Mouse (Mus musculus) cortical plate, adult 2 months (tissue): ENCODE measurements around the gene Ndufv3. TPM values are rescaled to one million over a fixed set of nuclear protein-coding genes. Genes with fewer than 3 reads are reported as not detected.

Source experiments
- H3K27ac ChIP-seq: fragments of 200-500 bp; 2 replicates; pipeline ENCODE4 v1.5.1; 2012; ENCODE audit warnings: low read length, control low read depth, inconsistent platforms; ENCODE audit not compliant: insufficient read depth
- H3K4me1 ChIP-seq: fragments of 200-500 bp; 2 replicates; pipeline ENCODE4 v1.6.1; 2011; ENCODE audit warnings: low read length; ENCODE audit not compliant: control insufficient read depth, insufficient read depth
- H3K4me3 ChIP-seq: fragments of 200-500 bp; 2 replicates; pipeline ENCODE4 v1.5.1; 2011; ENCODE audit warnings: mild to moderate bottlenecking, low read length, control low read depth; ENCODE audit not compliant: insufficient read depth
- CTCF ChIP-seq: fragments of 200-500 bp; IDR thresholded peaks from 2 replicates; pipeline ENCODE4 v1.5.1; 2011; ENCODE audit warnings: mild to moderate bottlenecking, control low read depth, low read length; ENCODE audit not compliant: insufficient read depth; ENCODE audit errors: extremely low read depth
- POLR2A ChIP-seq: fragments of 200-500 bp; IDR thresholded peaks from 2 replicates; pipeline ENCODE4 v1.6.1; 2011; ENCODE audit warnings: mild to moderate bottlenecking, low read length, control low read depth; ENCODE audit not compliant: insufficient read depth; ENCODE audit errors: extremely low read depth
- polyA plus RNA-seq: library from polyadenylated mRNA; depleted of rRNA; stranded (reverse); fragments of >200 nt; gene quantifications from 2 replicates; pipeline ENCODE4 v1.2.3, GENCODE M21; 2012; rRNA removed

Gene Ndufv3
- polyA plus RNA-seq, 1 experiment, result 346 TPM

DNA sequence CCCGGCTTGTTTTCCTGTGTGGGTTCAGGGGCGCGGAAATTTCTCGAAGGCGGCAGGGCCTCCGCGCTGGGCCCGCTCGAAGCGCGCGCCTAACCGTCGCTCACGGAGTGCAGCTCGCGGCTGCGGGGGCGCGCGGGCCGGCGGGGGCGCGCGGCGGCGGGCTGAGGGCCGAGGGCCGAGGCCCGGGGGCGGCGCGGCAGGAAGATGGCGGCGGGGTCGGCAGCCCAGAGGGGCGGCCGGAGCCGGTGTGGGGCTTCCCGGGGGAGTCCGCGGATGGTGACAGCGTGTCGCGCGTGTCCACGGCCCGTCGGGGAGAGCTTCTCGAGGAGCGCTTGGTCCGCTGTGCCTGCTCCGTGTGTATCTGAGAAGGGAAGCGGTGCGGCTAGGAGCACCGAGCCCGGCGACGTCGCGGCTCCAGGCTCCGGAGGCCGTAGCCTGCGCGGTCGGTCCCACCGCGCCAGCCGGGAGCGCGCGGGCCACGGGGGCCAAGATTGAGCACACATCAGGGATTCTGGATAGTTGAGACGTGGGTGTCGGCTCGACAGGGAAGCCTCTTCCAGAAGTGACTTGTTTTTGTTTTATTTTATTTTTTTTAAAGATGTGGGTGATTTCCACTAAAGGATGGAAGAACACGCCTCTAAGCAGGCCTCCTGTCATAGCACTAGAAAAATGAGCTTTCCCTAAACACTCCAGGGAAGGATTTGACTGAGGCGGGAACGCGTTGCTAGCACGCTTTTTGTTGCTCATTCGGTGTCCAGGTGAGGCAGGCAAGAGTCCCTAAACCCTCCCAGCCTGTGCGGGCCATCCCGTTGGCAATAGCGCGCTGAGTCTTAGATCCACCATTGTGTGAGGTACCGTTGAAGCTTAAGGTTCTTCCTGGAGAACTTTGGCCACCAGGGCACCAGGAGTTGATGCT, 45.5 kb downstream of the Ndufv3 start:
- Histone ChIP-seq H3K4me3 (peak overlapping the region; percentile 75), H3K4me1 (peaks cover 8% of the 10 kb centered on the region), H3K27ac (peak overlapping the region; percentile 82)
- TF ChIP-seq CTCF (no peak), POLR2A (0 out of 2 replicates have a peak, but pooled peaks have one; percentile 19)

DNA sequence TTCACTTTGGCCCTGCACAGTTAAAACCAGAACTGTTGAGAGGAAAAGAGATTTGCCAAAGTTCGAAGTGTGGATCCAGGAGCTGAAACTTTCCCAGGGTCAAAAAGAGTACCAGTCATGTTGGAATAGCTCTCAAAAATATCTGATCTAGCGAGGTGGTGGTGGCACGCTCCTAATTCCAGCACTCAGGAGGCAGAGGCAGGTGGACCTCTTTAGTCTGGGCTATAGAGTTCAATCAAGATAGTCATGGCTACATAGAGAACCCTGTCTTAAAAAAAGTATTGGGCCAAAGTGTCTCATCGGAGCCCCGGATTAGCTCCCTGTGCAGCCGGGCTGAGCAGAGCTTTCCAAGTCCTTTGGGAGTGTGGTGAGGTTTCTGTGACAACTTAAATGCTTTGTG, 46.4 kb downstream of the Ndufv3 start:
- no peak overlapping the region for H3K27ac ChIP-seq
- TF ChIP-seq CTCF, result no peak
- no peak for TF ChIP-seq POLR2A
- no peak overlapping the region; the same call in 1 of the 2 replicates for H3K4me3 ChIP-seq
- peaks cover 10% of the 10 kb centered on the region for H3K4me1 ChIP-seq

DNA sequence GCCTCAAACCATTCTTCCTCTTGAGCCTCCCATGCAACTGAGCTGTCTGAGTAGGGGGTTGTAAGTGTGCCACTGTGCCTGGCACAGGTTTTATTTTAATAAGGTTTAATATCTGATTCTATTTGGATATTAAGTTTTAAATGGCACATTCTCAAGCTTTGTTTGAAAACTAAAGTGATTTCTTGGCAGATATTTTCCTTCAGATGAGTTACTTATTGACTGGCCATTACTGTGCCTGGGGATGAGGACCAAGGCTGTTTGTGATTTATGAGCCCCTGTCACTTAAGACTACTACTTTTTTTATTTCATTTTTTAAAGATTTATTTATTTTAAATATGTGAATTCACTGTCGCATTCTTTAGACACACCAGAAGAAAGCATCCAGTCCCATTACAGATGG, 49.8 kb downstream of the Ndufv3 start:
- no peak overlapping the region for H3K27ac ChIP-seq
- no peak overlapping the region for H3K4me3 ChIP-seq
- TF ChIP-seq POLR2A, result no peak
- TF ChIP-seq CTCF, result no peak
- H3K4me1 ChIP-seq, result peaks cover 10% of the 10 kb centered on the region

DNA sequence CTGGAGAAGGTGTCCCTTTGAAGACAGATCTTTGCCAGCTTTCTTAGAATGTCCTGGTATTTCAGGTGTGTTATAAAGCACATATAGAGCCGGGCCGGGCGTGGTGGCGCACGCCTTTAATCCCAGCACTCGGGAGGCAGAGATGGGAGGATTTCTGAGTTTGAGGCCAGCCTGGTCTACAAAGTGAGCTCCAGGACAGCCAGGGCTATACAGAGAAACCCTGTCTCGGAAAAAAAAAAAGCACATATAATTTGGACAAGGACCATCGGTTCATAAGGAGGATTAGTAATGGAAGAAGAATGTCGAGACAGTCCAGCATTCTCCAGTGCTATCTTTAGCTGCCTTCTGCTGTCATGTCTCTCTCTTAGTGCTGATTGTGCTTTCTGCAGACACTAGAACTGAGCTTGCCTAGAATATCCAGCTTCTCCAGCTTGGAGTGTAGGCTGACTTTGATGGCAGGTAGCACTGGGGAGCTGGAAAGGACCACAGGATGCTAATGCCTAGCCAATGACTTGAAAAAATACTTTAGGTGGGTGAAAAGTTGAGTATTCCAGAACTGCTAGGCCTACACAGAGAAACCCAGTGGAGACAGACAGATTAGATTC, 50.5 kb downstream of the Ndufv3 start:
- peaks cover 10% of the 10 kb centered on the region for H3K4me1 ChIP-seq
- no peak overlapping the region for H3K27ac ChIP-seq
- no peak overlapping the region for H3K4me3 ChIP-seq
- no peak for TF ChIP-seq POLR2A
- no peak for TF ChIP-seq CTCF

DNA sequence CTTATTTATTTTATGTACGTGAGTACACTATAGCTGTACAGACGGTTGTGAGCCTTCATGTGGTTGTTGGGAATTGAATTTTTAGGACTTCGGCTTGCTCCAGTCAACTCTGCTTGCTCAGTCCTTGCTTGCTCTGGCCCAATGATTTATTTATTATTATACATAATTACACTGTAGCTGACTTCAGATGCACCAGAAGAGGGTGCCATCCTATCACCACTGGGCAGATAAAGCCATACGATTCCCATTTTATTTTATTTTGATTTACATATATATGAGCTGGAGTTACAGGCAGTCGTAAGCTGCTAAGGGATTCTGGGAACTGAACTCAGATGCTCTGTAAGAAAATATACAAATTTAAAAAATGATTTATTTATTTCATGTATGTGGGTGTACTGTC, 51.8 kb downstream of the Ndufv3 start:
- TF ChIP-seq POLR2A (no peak), CTCF (no peak)
- Histone ChIP-seq H3K4me1 (peaks cover 10% of the 10 kb centered on the region), H3K27ac (no peak overlapping the region), H3K4me3 (no peak overlapping the region)

DNA sequence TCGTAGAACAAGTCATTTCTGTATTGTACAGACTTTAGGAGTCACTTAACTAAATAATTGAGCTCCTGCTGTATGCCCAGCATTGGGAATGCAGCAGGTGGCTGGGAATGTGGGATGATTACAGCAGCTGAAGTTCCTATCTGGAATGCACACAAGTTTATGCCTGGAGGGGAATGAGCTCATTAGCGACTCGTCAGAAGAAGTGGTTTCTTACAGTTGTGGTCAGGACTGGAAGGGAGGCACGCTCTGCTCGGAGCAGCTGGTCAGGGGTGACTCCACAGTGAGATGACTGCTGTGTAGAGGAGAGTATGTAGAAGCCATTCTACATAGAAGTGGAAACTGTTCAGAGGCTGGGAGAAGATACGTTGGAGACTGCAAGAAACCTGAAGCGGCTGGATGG, 54.7 kb downstream of the Ndufv3 start:
- peaks cover 4% of the 10 kb centered on the region; the same call in 1 of the 2 replicates for H3K4me1 ChIP-seq
- TF ChIP-seq CTCF (no peak), POLR2A (no peak)
- no peak overlapping the region for H3K4me3 ChIP-seq
- H3K27ac ChIP-seq, result no peak overlapping the region

DNA sequence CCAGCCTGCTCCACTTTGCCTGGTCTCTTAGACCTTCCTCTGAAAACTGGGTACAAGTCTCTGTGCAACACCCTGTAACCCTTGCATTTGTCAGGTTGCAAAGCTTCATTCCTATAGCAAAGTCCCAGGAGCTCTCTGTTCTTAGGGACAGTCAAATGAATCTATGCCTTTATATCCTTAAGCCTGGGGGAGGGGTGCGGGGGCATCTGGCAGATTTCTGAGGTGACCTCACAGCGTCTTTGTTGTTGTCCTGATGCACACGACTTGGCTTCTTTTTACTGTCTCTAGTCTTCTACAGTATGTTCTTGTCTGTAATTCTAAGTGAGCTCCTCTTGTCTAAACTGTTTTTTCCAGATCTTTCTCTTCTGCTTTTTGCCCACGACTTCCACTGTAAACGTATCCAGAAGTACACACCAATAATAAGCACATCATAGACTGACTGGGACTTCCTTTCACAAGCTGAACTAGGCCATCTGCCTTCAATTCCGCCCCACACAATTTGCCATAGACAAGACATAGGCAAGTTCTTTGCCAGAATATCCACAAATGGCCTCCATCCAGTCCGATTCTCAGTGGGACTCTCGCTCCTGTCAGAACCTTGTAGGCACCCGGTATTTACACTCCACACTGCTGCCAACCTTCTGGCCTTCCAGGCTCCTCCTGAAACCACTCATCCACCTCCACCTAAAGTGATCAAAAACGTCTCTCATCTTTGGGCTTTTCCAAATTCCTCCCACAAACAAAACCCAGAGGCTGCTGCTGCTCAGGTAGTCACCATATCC, 56.7 kb downstream of the Ndufv3 start:
- no peak overlapping the region for H3K4me3 ChIP-seq
- TF ChIP-seq POLR2A (no peak), CTCF (no peak)
- no peak overlapping the region for H3K27ac ChIP-seq
- H3K4me1 ChIP-seq, result 0 out of 2 replicates have a peak, but pooled peaks cover 2% of the 10 kb centered on the region

DNA sequence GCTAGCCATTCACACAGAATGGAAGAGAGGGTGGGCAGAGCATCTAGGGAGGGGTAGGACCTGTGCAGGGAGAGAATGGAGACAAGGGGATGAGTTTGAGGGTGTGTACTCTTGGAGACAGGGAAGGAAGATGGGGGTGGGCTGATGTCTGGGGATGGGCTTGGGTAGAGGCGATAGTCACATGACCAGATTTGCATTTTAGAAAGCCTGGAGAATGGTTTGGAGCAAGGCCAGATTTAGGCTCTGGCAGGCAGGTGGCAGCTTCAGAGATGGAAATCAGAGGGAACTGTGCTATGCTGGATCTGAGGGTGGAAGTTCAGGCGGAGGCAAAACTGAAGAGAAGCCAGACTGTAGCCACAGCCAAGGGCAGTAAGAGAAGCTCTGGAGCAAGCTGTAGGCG, 60.4 kb downstream of the Ndufv3 start:
- H3K4me3 ChIP-seq, result no peak overlapping the region
- TF ChIP-seq CTCF (no peak), POLR2A (no peak)
- H3K27ac ChIP-seq, result no peak overlapping the region
- H3K4me1 ChIP-seq, result 0 out of 2 replicates have a peak, but pooled peaks cover 3% of the 10 kb centered on the region

Other genes with a start within 250 kb of the Ndufv3 start
- gene Rsph1, start 242.7 kb upstream of the Ndufv3 start, polyA plus RNA-seq, result 2.6 and 3.6 TPM in 2 replicates
- gene Slc37a1, start 233.3 kb upstream of the Ndufv3 start, polyA plus RNA-seq, result 9.3 and 10.5 TPM in 2 replicates
- gene Pde9a, start 133.9 kb upstream of the Ndufv3 start, polyA plus RNA-seq, result 26.7 and 26.9 TPM in 2 replicates
- gene Wdr4, start 135 bp upstream of the Ndufv3 start, polyA plus RNA-seq, result 24.4 and 26.6 TPM in 2 replicates
- gene Pknox1, start 44.6 kb downstream of the Ndufv3 start, polyA plus RNA-seq, result 16.3 and 18.0 TPM in 2 replicates
- 35.0 and 41.8 TPM in 2 replicates for gene Cbs, start 117.1 kb downstream of the Ndufv3 start, polyA plus RNA-seq
- 139 and 148 TPM in 2 replicates for gene U2af1, start 138.8 kb downstream of the Ndufv3 start, polyA plus RNA-seq
- 0.13 and 0.21 TPM in 2 replicates for gene Cryaa, start 157.7 kb downstream of the Ndufv3 start, polyA plus RNA-seq